ENCODE assay signal across 9 mouse cellular contexts in genomic region chr5:151247115-151247875, GRCm38 (mm10). TPM values are rescaled to one million over a fixed set of nuclear protein-coding genes. Genes with fewer than 3 reads are reported as not detected.
DNase-seq lines count a peak whose midpoint lies in the region; ATAC-seq and TF ChIP-seq lines count a peak whose summit lies in the region.
"Had no signal": no experiment of that assay in that cellular context is flagged by ENCODE, and none has a peak within 500 bp of the region (broad histone marks: within the 10 kb centered on the region; RNA-seq: fewer than 3 reads in every experiment).

No protein-coding gene starts in this region.

- no peaks in the 10 kb centered on the region for H3K27me3 ChIP-seq in MEL (ENCODE audit: control insufficient read depth in 1 of 2, insufficient read depth in 2 of 2, low read length in 2 of 2)
- no peaks in the 10 kb centered on the region for H3K27me3 ChIP-seq in cerebellum, adult 2 months (ENCODE audit: control insufficient read depth, insufficient read depth, low read length)
- H3K27me3 ChIP-seq: megakaryocyte, embryonic 14.5 days had no signal

- 77% methylated on average over 11 of the region's 11 CpGs for WGBS in cerebellum, adult 2 months

- H3K79me2 ChIP-seq in MEL (ENCODE audit: control insufficient read depth, insufficient read depth, low read length, poor library complexity) = no peaks in the 10 kb centered on the region

- no peak for TF ChIP-seq RAD21 in MEL (IDR thresholded peaks at IDR 0.05; ENCODE audit: low read depth, low read length)

- peak; percentile 4 for DNase-seq in adrenal gland, postnatal 10 days
- no peak for DNase-seq in adrenal gland, adult 18-20 months (ENCODE audit: low spot score in 2 of 2)
- DNase-seq in MEL (ENCODE audit: low read depth, low spot score) = peak; percentile 30
- peak; percentile 39 for DNase-seq in lung, postnatal 36 days
- DNase-seq in cerebellum, adult 2 months = no peak
- DNase-seq in ovary, postnatal 36 days (ENCODE audit: low spot score) = no peak
- no peak for DNase-seq in layer of hippocampus, postnatal 10 days (ENCODE audit: low spot score in 2 of 2)

- no peak for TF ChIP-seq CTCF in MEL (IDR thresholded peaks at IDR 0.05 in 2 of 3, conservative IDR thresholded peaks at IDR 0.05 in 1 of 3; ENCODE audit: control insufficient read depth in 1 of 3, insufficient read depth in 1 of 3, low read depth in 2 of 3, low read length in 3 of 3, poor library complexity in 1 of 3, severe bottlenecking in 1 of 3)
- TF ChIP-seq CTCF in cerebellum, adult 2 months (IDR thresholded peaks at IDR 0.05; ENCODE audit: borderline replicate concordance, insufficient read depth, low read depth, low read length) = no peak

- H3K4me1 ChIP-seq in MEL (ENCODE audit: control insufficient read depth in 1 of 2, insufficient read depth in 2 of 2, low read length in 2 of 2) = peaks cover 2 to 10% of the 10 kb centered on the region in 2 experiments
- H3K4me1 ChIP-seq in cerebellum, adult 2 months (ENCODE audit: control insufficient read depth, insufficient read depth, low read length) = no peaks in the 10 kb centered on the region

- no peak for TF ChIP-seq POLR2A in MEL (IDR thresholded peaks at IDR 0.05; ENCODE audit: control insufficient read depth in 1 of 2, insufficient read depth in 1 of 2, low read depth in 1 of 2, low read length in 2 of 2, poor library complexity in 1 of 2)
- no peak for TF ChIP-seq POLR2A in cerebellum, adult 2 months (IDR thresholded peaks at IDR 0.05; ENCODE audit: borderline replicate concordance, insufficient read depth, low read length)

- no peak overlapping the region for H3K27ac ChIP-seq in MEL (ENCODE audit: control insufficient read depth, low read depth, low read length)
- no peak overlapping the region for H3K27ac ChIP-seq in cerebellum, adult 2 months (ENCODE audit: insufficient read depth, low read length)

- peak; percentile 75 for ATAC-seq in inflammation-experienced regulatory T-cells, adult 6 months

- peaks cover 0 to 3% of the 10 kb centered on the region in 2 experiments; a peak in 2 of 4 replicates for H3K36me3 ChIP-seq in MEL (ENCODE audit: control insufficient read depth in 1 of 2, insufficient read depth in 2 of 2, low read length in 2 of 2)

- 0 out of 4 replicates have a peak, but pooled peaks of 1 of the 2 experiments have one; percentile 28 for TF ChIP-seq EP300 in MEL (IDR thresholded peaks at IDR 0.05; ENCODE audit: low read depth in 1 of 2, low read length in 2 of 2)

- H3K9me3 ChIP-seq in MEL (replicated peaks; ENCODE audit: insufficient read depth, low read length) = no peaks in the 10 kb centered on the region
- H3K9me3 ChIP-seq: megakaryocyte, embryonic 14.5 days had no signal

- H3K9ac ChIP-seq in MEL (ENCODE audit: control insufficient read depth, low read depth, low read length, poor library complexity, severe bottlenecking) = no peak overlapping the region

- peak overlapping the region in 1 of 2 experiments; percentile 40; a peak in 1 of 4 replicates for H3K4me3 ChIP-seq in MEL (ENCODE audit: control insufficient read depth in 1 of 2, insufficient read depth in 1 of 2, low read depth in 2 of 2, low read length in 2 of 2)
- H3K4me3 ChIP-seq in cerebellum, adult 2 months (replicated peaks; ENCODE audit: insufficient read depth, low read depth, low read length) = no peak overlapping the region
- H3K4me3 ChIP-seq: megakaryocyte, embryonic 14.5 days had no signal

TF ChIP-seq in MEL, 35 proteins besides CTCF, POLR2A, EP300 and RAD21:
- TF ChIP-seq ZNF384 (IDR thresholded peaks at IDR 0.05; ENCODE audit: low read depth, low read length) (no peak), ELF1 (IDR thresholded peaks at IDR 0.05; ENCODE audit: low read depth, low read length) (peak; percentile 31; the same call in 1 of the 2 replicates), KAT2A (conservative IDR thresholded peaks at IDR 0.05; ENCODE audit: low read depth, low read length) (no peak), SIN3A (IDR thresholded peaks at IDR 0.05; ENCODE audit: low read length) (peak; percentile 61; the same call in 1 of the 2 replicates), TBP (IDR thresholded peaks at IDR 0.05; ENCODE audit: low read depth, low read length) (peak; percentile 59; the same call in 1 of the 2 replicates), HCFC1 (IDR thresholded peaks at IDR 0.05; ENCODE audit: low read depth, low read length) (peak; percentile 28; the same call in 1 of the 2 replicates), JUND (IDR thresholded peaks at IDR 0.05; ENCODE audit: low read depth, low read length) (no peak), USF1 (IDR thresholded peaks at IDR 0.05; ENCODE audit: low read depth, low read length) (no peak), ETS1 (IDR thresholded peaks at IDR 0.05; ENCODE audit: low read depth, low read length) (peak; percentile 69), GATA1 (IDR thresholded peaks at IDR 0.05; ENCODE audit: low read depth, low read length) (no peak)

RNA-seq across cellular contexts. Expression of gene Stard13, which starts 13.7 kb away (rescaled TPM):
- 10 to 100 TPM; 22.6 to 30.1 TPM for total RNA-seq in adrenal gland, postnatal 10 days (2021)
- total RNA-seq in adrenal gland, adult 18-20 months (2021) = 10 to 100 TPM in 1 of 2 experiments, 1 to 10 TPM in 1; 8.9 to 14.4 TPM
- total RNA-seq in MEL (2012; rRNA removed) = not detected in 2 replicates
- polyA plus RNA-seq in MEL (2012; ENCODE audit: insufficient read depth in 1 of 2, insufficient read length in 2 of 2, low read depth in 1 of 2, low replicate concordance in 2 of 2, missing spikeins in 1 of 2) = not detected
- under 1 TPM in 1 of 3 experiments, not detected in 2; 0.30 TPM for polyA plus RNA-seq in inflammation-experienced regulatory T-cells, adult 6 months (2017; shearing (Covaris generic))
- polyA plus RNA-seq in cerebellum, adult 2 months (2012; rRNA removed) = 9.8 and 10.6 TPM in 2 replicates
- total RNA-seq in layer of hippocampus, postnatal 10 days (2021) = 10 to 100 TPM; 16.9 to 17.0 TPM

Comparison
In these comparisons a context has a peak if more than half of its experiments do, and no peak if none do; other contexts are left out.
1. DNase-seq: peak in adrenal gland, postnatal 10 days (single experiment), MEL (single experiment) and lung, postnatal 36 days (single experiment); none in adrenal gland, adult 18-20 months (0 of 2), cerebellum, adult 2 months (0 of 2), ovary, postnatal 36 days (single experiment) and layer of hippocampus, postnatal 10 days (0 of 2).